Mouse (Mus musculus): ENCODE results near the gene Gcnt4. TPM values are rescaled to one million over a fixed set of nuclear protein-coding genes. Genes with fewer than 3 reads are reported as not detected.

Gcnt4 gene
- polyA plus RNA-seq, 1 experiment = not detected

DNA sequence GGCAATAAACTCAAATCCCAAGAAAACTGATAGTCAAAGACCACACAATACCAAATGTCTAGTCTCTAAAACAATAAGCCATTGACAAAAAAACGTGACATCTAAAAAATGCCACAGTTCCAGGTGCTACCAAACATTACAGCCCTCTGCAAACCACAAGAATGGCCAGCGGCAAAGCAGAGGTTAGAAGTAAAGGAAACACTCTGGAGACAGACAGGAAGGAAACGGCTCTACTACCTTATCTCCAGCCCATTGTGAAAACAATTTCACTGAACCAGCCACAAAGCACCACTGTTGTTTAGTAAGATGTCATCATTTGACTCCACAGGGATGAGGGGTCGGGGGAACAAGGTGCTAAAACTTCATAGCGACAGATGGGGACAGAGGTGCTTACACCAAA, 70.8 kb downstream of the Gcnt4 start:
- Histone ChIP-seq H3K27ac (ENCODE audit: insufficient read depth, low read depth, low read length) (no peak overlapping the region), H3K4me1 (ENCODE audit: control insufficient read depth, insufficient read depth, low read length) (no peaks in the 10 kb centered on the region), H3K4me3 (ENCODE audit: insufficient read depth, low read depth, low read length) (no peak overlapping the region)
- TF ChIP-seq POLR2A (IDR thresholded peaks at IDR 0.05; ENCODE audit: insufficient read depth, low read depth, low read length) (no peak), CTCF (IDR thresholded peaks at IDR 0.05; ENCODE audit: insufficient read depth, low read depth, low read length) (no peak)
- 82% methylated on average over 5 of the region's 5 CpGs for WGBS

DNA sequence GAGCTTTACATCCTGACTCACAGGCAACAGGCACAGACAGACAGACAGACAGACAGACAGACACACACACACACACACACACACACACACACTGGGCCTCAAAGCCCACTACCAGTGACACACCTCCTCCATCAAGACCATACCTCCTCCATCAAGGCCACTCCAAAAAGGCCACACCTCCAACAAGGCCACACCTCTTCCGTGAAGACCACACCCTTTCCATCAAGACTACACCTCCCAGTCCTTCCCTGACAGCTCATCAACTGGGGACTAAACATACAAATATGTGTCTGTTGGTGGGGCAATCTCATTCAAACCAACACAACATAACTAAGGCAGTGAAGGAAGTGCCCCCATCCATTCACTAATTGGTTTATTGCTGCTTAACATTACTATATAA, 72.6 kb downstream of the Gcnt4 start:
- TF ChIP-seq CTCF (IDR thresholded peaks at IDR 0.05; ENCODE audit: insufficient read depth, low read depth, low read length) (no peak), POLR2A (IDR thresholded peaks at IDR 0.05; ENCODE audit: insufficient read depth, low read depth, low read length) (no peak)
- H3K4me3 ChIP-seq (ENCODE audit: insufficient read depth, low read depth, low read length) = no peak overlapping the region
- WGBS = 77% methylated on average over 1 of the region's 1 CpGs

More for the DNA sequence above, 72.6 kb downstream of the Gcnt4 start:
- no peaks in the 10 kb centered on the region for H3K4me1 ChIP-seq (ENCODE audit: control insufficient read depth, insufficient read depth, low read length)
- H3K27ac ChIP-seq (ENCODE audit: insufficient read depth, low read depth, low read length) = no peak overlapping the region

Other genes with a start within 250 kb of the Gcnt4 start
- gene Ankrd31, start 176.4 kb upstream of the Gcnt4 start, polyA plus RNA-seq (2012; ENCODE audit: insufficient read depth, insufficient read length, low replicate concordance, missing spikeins) = not detected in 2 replicates
- not detected in 2 replicates for gene 1700029F12Rik, start 109.7 kb downstream of the Gcnt4 start, polyA plus RNA-seq (2012; ENCODE audit: insufficient read depth, insufficient read length, low replicate concordance, missing spikeins)
- gene Fam169a, start 142.6 kb downstream of the Gcnt4 start, polyA plus RNA-seq (2012; ENCODE audit: insufficient read depth, insufficient read length, low replicate concordance, missing spikeins) = not detected in 2 replicates
- not detected in 2 replicates for gene Gm6169, start 174.5 kb downstream of the Gcnt4 start, polyA plus RNA-seq (2012; ENCODE audit: insufficient read depth, insufficient read length, low replicate concordance, missing spikeins)
- not detected in 2 replicates for gene Gfm2, start 213.2 kb downstream of the Gcnt4 start, polyA plus RNA-seq (2012; ENCODE audit: insufficient read depth, insufficient read length, low replicate concordance, missing spikeins)
- 476 TPM in 1 of 2 replicates, not detected in the other for gene Nsa2, start 213.2 kb downstream of the Gcnt4 start, polyA plus RNA-seq (2012; ENCODE audit: insufficient read depth, insufficient read length, low replicate concordance, missing spikeins)